Mouse (Mus musculus) right cerebral cortex, postnatal 4 days (tissue): ENCODE results near the gene Creb1.

ENCODE experiments used
- DNase-seq: peaks from one replicate; pipeline ENCODE4 v3.0.0-alpha.2; 2022

Gene Creb1

DNA sequence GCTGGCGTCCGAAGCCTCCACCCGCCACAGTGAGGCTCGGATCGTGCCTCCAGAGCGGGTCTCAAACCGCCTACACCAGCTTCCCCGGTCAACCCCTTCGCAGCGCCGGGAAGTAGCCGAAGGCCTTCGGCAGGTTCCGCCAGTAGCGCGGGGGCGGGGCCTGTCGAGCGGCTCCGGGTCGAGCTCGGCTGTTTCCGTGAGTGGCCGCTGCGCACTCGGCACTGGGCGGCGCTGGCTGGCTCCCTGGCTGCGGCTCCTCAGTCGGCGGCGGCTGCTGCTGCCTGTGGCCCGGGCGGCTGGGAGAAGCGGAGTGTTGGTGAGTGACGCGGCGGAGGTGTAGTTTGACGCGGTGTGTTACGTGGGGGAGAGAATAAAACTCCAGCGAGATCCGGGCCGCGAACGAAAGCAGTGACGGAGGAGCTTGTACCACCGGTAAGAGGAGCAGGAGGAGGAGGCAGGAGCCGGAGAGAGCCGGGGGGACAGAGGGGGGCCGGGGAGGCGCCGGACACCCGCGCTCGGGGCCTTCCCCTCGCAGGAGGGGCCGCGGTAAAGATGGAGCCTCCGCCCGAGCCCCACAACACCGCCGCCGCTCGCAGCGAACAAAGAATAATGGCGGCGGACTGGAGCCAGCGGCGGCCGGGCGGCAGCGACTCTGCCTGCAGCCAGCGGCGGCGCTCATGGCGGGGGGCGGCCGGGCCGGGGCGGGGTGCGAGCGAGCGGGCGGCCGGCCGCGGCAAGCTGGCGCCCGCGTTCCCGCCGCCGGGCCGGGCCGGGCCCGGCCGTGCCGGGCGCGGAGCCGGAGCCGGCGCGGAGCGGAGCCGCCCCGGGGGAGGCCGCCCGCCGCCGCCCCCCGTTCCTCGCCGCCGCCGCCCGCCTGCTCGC lies at the start of gene Creb1:
TSS of gene Creb1 (plus strand) at position 57 of the 882 bp plus-strand sequence.
- peak; percentile 99 for DNase-seq

DNA sequence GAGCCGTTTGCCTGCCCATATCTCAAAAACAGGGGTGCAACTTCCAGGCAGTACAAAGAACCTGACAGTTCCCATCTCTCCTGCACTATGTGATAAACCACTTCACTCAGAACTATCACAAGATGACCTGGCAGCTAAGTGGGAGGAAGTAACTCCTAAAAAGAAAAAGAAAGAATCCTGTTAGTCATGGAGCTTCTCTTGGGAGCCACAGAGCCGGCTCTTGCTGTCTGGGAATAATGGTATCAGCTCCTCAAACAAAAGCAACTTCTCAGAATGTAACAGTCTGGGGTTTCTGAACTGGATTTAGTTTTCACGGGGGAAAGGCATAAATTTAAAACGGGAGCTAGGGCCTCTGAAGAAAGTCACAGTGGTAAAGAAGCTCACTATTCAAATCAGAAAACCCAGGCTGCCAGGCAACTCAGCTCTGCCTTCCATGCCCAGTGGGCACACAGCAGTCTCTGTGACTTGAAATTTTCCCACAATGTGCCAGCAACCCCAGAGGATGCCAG lies 43.9 kb upstream of the Creb1 start:
- DNase-seq, result no peak

DNA sequence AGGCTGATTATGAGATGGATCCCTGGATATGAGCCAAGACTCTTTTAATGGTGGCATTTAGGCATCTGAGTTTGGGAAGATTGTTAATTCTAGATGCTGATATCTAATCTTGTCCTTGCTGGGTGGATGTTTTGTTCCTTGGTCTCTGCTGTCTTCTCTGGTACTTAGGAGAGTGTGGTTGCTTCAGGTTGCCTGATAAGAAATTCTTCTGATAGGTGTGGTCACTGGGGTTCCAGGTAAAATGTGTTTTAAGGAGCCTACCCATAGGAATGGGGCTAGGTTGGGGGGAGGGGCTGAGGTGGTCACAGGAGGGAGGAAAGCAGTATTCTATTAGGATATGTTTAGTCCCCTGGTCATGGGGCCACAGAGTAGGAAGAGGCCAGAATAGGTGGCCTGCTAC lies 35.6 kb upstream of the Creb1 start:
- no peak for DNase-seq

DNA sequence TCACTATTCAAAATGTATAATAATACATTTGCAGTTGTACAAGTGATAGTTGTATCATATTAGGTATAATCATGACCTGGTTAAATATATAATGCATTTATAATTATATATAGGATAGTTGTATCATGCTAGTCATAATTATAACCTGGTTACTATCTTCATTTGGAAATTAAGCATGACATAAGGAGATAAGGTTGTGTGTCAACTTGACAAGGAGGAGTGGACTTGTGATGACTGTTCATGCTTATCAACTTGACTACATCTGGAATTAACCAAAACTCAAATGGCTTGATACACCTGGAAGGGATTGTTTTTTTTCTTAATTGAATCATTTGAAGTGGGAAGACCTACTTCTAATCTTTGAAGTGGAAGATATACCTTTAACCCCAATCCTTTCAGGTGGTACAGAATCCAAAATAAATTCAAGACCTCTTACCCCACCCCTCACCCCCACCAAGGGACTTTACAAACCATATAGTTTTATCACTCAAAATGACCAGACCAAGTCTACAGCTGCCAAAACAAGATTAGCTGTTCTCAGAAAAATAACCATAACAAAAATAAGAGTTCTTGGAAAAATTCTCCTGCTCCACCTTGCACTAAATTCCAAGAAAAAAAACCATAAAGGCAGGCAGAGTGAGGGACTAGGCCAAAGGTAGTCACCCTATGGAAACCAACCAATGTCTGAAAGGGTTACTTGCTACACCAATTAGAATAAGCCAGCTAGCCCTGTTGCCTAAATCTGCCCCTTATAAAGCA lies 30.9 kb upstream of the Creb1 start:
- no peak for DNase-seq

DNA sequence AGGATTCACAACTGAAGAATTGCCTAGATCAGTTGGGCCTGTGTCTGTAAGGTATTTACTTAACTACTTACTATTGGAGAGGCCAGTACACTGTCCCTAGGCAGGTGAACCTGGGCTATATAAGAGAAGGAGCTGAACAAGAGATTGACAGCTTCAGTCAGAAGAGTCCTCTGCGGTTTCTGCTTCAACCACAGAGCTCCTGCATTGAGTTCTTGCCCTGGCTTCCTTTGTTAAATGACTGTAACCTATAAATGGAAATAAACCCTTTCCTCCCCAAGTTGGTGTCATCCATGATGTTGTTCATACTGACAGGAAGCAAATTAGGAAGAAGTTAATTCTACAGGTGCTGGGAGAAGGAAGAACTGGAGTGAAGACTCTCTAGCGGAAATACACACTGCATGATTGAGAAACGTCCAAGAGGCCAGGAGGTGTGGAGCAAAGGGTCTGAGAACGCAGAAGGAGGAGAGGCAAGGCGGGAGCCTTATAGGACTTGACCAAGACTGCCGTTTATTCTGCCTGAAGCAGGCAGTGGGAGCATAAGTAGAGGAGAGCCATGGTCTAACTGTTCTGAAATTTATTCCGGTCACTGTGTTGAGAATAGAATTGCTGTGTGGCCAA lies 23.9 kb upstream of the Creb1 start:
- no peak for DNase-seq

DNA sequence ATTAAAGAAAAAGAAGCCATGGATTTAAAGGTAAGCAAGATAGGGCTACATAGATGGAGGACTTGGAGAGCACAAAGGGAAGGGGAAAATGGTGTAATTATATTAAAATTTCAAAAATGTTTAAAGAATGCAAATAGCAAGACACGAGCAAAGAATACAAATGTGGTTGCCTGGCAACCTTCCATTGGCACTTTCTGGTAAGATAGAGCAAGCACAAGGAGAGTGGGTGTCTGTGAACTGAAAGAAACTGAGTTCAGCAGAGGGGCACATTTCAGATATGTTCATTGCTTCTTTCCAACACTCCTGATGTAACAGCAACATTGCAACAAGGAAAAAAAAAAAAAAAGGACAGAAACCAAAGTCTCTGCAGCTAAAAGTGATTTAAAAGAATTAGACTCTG lies 22.8 kb upstream of the Creb1 start:
- DNase-seq, result peak; percentile 34

DNA sequence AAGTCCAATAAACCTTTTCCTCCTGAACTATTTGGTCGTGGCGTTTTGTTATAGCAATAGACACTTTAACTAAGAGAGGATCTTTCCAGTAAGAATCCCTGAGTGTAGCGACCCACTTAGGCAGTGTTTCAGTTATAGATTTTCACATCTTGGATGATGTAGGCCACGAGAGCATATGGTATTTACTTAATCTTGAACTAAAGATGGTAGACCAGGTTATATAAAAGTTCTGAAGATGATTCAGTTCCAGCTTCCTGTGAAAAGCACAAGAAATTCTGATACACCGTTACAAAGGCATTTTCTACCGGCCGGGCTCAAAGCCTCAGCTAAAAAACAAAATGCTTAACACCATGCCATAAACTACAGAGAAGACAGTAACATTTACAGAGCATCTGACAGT lies 18.3 kb upstream of the Creb1 start:
- DNase-seq, result no peak

DNA sequence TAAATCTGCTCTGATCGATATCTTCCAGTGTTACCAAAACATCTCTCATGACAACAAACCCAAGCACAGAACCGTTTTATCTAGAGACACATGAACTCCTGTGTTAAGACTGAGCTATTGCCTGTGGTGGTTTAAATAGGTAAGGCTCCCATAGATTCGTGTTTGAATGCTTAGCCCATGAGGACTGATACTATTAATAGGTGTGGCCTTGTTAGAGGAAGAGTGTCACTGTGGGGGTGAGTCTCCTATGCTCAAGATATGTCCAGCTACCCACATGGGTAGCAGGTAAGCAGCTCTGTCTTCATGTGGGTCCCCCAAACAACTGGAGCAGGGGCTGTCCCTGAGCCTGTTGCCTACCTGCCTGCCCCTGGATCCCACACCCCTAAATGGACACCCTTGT lies 15.9 kb upstream of the Creb1 start:
- no peak for DNase-seq

DNA sequence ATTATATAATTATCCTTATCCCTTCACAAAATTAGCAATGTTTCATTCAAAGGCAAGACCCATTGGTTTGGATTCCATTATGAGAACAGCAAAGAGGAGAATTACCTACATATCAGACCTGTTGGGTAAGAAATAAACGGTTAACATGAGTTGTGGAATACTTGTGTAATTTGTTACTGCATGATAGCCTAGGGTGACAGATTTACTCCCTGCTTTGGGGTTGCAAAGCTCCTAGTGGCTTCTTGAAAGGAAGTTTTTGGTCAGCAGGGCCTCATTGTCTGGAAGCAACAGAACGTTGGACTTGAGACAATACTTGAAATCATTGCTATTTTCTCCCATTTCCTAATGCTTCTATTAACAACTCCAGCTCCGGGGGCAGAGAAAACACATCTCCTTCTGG lies 14.0 kb upstream of the Creb1 start:
- DNase-seq, result no peak

DNA sequence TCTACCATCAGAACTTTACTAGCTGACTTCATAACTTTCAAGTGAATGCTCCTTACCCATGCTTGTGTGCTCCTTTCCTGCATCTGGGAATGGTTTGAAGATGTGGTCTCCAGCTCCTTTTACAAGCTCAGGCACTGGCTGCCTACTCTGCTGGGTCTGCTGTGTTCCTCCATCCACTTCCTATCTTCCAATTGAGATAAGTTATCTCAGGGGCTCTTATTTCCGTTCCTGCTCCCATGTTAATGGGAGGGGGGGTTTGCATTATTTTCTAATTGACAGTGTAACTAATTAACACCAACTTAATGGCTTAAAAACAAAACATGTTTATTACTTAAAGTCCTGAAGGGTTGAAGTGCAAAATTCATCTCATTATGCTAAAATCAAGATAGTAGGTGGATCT lies 13.1 kb upstream of the Creb1 start:
- DNase-seq, result no peak

DNA sequence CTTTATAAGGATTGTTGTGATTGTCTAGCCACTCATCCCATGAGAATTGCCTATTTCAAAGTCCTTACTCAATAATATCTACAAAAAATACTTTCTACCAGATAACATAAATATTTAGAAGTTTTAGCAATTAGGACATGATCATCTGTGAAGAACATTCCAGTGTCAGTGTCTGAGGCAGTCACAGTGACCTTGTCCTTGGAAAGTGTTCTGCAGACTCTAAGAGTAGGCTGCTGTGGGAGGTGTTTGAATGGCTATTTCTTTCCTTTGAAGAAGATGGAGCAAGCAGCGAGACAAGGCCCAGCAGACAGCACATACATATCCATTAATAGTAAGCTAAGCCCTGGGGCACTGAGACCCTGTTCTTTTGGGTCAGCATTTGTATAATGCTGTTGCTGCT lies 12.5 kb upstream of the Creb1 start:
- no peak for DNase-seq

DNA sequence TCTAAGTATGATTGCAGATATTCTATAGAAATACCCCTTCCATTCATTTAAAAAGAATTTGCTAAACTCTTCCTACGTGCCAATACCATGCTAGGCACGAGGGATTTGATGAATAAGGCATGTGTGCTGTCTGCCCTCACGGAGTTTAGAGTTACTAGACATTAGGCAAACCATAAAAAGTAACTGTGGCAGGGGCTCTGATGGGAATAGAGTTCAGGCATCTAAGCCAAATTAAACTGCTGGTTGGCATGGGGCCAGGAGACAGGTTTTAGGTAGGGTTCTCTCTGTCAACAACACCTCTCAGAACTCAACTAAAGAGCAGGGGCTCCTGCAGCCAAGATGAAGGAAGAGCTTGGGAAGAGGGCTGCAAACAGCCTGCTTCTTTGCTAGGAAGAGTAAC lies 10.7 kb upstream of the Creb1 start:
- DNase-seq, result no peak

DNA sequence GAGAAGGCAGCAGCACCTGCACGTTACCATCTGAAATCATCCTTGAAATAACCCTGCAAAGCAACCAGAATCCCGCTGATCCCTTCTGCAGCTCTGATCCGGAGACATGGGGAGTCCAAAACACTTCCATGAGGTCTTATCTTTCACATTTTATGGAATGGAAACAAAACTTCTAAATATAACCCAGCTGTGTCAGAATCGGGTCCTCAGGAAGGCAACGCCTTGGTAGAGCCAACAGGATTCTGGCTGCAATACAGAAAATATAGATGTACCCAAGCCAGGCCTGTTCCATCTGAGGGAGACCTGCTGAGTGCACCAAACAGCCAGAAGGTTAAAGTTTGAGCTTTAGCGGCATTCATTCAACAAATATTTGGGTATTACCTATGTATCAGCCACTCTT lies 9.8 kb upstream of the Creb1 start:
- DNase-seq, result no peak

DNA sequence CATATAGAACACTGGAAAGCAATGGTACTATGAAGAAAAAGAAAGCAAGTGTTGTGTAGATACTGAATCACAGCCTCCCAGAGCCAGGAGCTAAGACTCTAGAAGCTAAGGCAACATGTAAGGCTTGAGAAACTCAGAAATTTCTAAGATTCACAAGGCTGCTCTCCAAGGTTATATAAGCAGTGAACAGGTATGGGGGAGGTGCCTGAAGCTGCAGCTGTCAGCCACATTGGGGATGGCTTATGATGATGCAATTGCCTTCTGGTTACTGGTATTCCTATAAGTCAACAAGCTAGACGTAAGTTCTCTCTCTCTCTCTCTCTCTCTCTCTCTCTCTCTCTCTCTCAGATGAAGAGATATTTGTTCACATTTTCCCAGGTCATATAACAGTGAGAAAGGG lies 9.3 kb upstream of the Creb1 start:
- DNase-seq, result no peak

DNA sequence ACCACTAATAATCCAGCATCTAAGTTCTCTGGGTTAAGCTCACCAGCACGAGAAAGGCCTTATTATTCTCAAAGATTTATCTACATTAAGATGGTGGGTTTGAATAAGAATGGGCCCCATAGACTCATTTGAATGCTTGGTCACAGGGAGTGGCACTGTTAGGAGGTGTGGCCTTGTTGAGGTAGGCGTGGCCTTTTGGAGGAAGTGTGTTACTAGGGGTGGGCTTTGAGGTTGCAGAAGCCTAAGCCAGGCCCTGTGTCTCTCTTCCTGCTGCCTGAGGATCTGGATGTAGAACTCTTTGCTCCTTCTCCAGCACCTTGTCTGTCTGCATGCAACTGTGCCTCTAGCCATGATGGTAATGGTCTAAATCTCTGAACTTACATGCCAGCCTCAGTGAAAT lies 7.8 kb upstream of the Creb1 start:
- no peak for DNase-seq

DNA sequence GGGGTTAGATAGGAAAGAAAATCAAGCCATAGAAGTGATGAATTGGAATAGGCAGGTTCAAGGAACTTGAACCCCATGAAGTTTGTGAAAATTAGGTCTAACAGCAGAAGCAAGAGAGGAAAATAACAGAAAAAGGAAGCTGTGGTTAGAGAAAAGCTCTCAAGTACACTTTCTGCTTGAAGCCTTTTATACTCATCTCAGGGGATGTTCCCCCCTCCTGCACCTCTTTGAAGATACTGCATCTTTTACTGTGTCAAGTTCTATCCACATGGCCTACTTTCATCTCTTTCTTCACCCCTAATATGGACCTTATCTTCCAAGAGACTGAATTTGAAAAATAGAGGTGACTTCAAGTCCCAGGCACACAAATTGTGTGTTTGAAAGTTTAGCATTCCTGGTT lies 4.8 kb upstream of the Creb1 start:
- DNase-seq, result no peak

DNA sequence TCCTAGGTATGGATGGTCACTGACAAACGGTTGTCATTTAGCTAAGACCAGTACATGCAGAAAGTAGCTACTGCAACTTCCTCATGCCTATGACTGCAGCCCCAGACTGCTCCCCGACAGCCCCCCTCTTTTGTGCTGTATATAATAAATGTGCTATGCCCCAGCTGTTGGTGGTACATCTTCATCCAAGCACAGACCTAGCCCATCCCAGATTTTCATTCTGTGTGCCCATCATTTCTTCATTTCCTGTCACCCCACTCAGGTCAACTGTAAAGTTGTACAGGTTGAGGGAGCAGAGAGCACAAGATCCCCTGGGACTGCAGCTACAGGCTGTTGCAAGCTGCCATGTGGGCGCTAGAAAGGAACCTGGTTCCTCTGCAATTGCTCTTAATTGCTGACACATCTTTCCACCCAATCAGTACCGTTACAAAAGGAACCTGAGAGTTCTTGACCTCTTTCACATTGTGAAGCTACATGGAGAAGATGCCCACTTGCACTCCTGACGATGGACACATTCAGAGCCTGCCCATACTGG lies 2.6 kb upstream of the Creb1 start:
- DNase-seq, result no peak

DNA sequence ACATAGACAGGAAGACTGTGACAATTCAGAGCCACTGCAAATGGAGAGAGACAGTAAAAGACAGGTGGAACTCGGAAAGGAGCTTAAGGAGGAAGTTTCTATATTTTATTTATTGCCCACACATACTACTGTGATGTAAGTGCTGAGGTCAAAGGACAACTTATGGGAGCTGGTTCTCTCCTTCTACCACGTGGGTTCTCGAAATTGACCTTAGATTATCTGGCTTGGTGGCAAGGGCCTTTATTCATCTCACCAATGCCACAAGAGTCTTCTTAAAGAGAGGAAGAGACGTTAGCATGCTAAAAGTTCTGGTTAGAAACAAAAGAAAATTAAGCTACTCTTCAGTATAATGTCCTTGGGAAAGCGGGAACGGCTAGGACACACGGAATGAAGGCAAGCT lies 897 bp upstream of the Creb1 start:
- DNase-seq, result no peak

DNA sequence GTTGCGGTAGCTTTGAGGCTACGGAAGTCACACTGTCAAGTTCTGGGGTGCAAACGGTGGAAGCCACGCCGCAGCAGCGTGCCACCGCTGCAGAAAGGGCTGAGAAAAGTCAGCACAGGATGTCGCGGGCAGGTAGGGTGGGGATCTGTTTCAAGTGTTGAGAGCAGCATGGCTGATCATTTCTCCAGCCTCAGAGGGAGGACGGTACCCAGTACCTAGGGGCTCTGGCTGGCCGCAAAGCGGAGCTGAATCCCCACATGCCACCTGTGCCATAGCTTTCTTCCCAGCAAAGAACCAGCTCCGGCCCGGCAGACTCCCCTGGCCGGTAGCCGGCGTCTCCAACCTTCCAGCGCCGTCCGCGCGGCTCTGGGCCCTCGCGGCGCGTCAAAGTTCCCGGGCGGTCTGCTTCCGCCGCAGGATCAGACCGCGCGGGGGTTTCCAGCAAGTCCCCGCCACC lies 350 bp upstream of the Creb1 start:
- DNase-seq, result no peak

DNA sequence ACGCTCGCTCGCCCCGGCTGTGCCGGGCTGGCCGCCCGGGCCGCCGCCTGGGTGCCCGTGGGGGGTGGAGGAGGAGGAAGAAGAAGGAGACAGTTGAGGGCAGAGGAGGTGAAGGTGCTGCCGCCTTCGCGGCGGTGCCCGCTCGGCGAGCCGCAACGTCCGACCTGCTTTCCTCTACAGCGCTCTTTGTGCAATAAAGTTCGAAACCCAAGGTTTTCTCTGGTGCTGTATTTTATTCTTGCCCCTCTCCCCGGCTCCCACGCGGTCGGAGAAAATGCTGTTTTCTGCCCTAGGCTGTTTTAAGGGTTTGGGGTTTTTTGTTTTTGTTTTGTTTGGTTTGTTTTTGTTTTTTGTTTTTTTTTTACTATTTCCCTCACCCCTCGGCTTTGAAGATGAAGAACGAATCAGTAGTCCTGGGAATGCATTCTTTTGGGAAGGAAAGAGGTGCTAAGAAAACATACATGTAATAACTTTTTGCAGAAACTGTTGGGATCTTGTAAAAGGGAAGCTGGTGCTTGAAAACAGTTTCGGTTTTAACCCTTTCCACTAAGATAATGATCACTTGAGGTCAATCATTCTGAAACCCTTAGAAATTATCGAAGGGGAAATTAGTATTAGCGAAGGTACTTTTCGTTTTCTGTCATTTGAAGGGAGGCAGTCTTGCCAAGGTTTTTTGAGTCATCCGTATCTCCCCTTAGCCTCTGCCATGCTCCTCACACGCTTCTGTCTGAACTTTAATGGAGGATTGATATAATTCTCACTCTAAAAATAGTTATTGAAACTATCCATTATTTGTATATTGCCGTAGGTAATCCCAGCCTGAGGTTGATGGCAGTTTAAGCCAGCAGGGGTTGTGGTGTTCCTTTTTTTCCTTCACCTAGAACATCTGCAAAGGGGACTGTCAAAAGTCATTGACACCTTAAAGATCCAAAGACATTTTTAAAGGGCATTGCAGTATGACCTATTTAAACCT lies 1.3 kb downstream of the Creb1 start:
- peak; percentile 35 for DNase-seq

DNA sequence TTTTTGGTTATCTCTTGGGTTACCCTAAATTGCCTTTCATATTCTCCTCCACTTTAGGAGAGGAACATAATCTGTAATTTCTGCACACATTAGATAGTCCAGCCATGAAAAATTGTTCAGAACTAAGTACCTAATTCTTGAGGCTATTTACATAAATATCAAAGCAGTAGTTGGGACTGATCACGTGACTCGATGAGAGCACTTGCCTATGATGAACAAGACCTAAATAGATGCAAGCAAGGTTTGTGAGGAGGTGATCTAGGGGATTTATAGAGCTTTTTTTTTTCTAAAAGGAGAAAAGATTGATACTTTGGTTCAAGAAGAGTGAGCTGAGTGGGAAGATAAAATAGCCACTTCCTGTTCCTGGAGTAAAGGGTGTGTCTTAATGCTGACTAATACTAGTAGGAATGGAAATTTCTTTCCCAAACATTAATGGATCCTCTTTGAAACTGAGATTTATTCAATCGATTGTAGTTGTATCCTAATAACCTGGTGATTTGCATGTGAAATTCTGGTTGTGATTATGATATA lies 6.5 kb downstream of the Creb1 start:
- DNase-seq, result no peak

DNA sequence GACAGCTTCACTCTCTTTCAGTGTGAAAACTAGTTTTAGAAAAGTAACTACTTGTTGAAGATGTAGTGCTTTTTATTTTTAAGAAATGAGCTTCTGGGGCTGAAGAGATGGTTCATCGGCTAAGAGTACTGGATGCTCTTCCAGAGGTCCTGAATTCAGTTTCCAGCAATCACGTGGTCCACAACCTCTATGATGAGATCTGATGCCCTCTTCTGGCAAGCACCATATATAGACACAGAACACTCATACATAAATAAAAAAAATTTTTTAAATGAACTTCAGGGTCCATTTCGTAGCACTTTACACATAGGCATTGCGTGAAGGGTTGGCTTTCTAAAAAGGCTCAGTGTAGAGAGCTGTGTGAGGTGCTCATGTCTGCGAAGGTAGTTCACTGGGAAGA lies 11.3 kb downstream of the Creb1 start:
- no peak for DNase-seq
